Mouse (Mus musculus) retina, embryonic 14.5 days (tissue): Measurements from ENCODE around the gene Pde4d.

Source experiments
- DNase-seq: peaks from one replicate; pipeline ENCODE4 v3.0.0-alpha.2; 2015; ENCODE audit warnings: low spot score

The Pde4d gene

DNA sequence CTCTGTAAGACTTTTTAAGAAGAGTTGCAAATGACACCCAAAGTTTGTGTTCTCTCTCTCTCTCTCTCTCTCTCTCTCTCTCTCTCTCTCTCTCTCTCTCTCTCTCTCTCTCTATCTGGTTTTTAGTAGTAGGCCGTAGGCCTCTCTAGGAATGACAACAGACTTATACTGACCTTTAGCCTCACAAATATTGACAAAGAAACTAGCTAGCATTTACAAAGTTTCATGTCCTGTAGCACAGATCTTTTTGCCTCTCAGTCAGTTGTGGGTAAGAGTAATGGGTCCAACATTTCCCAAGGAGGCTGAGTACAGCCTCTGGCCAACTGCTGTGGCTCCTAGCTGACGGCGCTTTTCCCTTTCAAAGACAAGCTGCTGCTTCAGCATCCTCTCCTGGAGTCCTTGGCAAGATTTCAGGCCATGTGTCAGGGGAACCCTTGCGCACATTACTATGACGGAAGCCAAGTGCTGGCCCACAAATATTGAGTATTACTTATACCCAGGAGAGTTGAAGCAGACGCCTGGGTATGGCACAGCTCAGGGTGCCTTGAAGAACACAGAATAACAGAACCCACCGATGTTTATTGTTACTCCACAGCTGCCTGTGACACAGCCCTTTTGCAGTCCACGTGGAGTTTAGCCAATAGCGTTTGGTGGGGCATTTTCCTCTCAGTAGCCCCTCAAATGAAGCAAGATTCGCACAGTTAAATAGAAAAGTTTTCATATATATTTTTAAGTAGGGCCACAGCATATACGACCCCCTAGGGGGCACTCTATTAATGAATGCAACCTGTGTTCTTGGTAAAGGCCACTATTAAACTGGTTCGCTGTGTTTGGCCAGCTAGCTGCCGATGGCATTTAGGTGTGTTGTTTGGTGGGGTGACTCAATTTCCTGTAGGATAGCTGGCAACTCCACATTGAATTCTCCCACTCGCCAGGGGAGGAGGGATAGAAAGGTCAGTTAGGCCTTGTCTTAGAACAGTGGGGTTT lies 1450.0 kb downstream of the Pde4d start:
- no peak for DNase-seq

DNA sequence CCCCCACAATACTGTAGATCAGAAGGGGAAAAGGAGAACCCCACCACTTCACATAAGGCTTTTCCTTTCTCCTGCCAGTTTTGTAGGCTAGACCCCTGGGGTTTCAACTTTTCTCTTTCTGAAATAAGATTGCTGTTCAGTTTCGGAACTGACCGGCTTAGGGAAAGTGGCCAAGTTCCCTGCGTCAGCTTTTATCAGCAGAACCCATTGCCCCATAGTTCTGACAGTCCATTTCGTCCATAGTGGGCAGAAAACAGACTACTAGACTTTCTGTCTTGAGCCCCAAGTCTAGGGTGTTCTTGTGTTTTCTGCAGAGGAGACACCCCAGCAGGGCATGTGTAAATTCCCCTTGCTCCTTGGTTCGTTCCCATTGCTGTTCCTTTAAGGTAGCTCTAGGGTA lies 1452.1 kb downstream of the Pde4d start:
- DNase-seq = no peak

DNA sequence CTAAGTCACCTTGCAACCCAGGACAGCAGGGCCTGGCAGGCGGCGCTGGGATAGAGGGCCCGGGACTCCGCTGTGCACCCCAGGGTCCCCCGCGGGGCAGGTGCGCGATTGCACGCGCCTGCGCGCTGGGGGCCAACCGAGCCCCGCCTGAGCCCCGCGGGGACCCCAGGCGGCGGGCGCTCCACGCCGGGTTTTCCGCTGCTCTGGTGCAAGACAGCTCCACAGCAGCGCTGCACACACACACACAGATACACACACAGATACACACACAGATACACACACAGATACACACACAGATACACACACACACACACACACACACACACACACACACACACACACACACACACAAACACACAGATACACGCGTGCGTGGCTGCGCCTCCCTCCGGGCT lies 1452.7 kb downstream of the Pde4d start:
- peak; percentile 58 for DNase-seq

DNA sequence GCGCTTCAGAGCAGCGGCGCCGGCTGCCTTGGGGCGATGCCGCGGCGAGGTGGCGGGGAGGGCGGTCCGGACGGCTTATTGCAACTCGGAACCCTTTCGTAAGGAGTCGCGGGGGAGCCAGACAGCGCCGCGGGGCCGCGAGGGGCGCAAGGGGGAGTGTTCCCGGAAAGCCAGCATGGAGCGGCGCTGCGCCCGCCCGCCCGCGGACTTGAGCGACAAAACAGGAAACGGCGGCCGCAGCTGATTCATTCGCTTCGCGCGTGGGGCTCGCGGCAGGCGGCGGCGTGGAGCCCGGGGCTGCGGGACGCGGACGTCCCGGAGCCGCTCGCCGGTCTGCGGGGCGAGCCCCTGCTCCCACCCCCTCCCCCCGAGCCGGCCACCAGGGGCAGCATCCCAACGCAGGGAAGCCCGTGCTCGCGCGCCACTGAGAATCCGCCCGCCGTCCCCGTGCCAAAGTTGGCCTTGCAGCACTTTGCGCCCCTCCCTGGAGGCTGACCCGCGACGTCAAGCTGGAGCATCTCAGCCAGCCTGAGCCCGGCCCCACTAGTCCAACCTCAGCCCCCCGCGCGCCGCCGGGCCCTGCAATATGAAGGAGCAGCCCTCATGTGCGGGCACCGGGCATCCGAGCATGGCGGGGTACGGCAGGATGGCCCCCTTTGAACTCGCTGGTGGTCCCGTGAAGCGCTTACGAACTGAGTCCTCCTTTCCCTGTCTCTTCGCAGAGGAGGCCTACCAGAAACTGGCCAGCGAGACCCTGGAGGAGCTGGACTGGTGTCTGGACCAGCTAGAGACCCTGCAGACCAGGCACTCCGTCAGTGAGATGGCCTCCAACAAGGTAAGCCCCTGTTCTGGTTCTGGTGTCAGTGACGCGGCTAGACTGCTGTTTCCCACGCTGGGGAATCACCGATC lies 1453.4 kb downstream of the Pde4d start:
- DNase-seq = peak; percentile 76

- no peak for DNase-seq
Measured at GRCm38 (mm10) chr13:109903764-109904510, 1454.2 kb downstream of the Pde4d start.

DNA sequence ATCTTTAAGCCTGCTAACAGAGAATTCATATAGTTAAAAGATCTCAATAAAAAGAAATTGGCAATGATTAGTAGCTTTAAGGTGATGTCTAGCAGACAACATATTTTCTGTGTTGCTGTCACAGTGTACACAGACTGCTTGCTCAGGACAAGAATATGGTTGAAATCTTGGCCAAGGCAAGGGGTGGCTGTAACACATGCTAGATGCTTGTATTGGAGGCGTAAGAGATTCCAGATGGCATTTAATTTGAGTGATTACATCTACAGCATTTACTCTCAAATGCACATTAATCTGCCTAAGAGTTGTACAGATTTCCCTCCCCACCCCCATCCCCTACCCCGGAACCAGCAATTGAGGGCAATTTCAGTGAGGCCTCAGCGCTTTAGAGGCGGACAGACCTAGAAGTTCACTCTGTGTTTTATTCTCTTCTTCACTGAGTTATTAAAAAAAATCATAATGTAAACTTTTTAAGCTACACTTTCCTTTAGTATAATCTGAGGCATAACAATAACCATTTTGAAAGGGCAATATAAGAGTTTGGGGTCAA lies 1456.7 kb downstream of the Pde4d start:
- no peak for DNase-seq

- DNase-seq = peak; percentile 78
Measured at GRCm38 (mm10) chr13:109907634-109908033, 1457.9 kb downstream of the Pde4d start.

- no peak for DNase-seq
Measured at GRCm38 (mm10) chr13:109908386-109908785, 1458.6 kb downstream of the Pde4d start.

DNA sequence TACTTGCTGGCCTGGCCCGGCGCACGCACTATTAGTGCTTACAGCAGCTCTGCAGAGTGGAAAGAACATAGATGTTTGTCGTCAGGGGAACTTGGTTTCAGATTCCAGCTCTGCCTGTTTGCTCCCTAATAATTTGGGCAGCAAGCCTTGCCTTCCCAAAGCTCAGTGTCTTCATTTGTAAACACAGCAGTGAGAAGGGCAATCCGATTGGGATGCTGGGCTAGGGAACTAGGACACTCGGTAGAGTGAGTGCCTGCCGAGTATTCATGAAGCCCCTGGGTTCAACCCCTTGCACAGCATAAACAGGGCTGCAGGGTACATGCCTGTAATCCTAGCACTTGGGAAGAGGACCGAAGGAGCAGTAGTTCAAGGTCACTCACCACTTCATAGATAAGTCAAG lies 1459.4 kb downstream of the Pde4d start:
- DNase-seq = no peak

- DNase-seq = no peak
Measured at GRCm38 (mm10) chr13:109910915-109911314, 1461.2 kb downstream of the Pde4d start.

- no peak for DNase-seq
Measured at GRCm38 (mm10) chr13:109912635-109913034, 1462.9 kb downstream of the Pde4d start.

DNA sequence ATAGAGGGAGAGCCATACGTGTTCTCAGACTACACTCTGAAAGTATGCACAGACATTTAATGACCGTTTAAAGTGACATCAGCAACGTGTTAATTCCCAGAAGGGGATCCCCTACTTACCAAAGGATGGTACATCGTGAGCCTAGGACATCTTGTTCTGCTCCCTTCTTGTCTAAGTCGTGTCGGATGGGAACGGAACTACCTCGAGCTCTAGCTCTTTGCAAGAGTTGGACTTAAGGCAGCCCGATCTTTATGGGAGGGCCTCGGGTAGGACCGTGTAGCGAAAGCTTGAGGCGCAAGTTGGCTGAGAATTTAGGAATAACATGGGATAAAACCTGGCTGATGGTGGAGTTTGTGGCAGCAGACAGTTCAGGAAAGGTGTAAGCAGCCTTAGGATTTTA lies 1464.5 kb downstream of the Pde4d start:
- no peak for DNase-seq

DNA sequence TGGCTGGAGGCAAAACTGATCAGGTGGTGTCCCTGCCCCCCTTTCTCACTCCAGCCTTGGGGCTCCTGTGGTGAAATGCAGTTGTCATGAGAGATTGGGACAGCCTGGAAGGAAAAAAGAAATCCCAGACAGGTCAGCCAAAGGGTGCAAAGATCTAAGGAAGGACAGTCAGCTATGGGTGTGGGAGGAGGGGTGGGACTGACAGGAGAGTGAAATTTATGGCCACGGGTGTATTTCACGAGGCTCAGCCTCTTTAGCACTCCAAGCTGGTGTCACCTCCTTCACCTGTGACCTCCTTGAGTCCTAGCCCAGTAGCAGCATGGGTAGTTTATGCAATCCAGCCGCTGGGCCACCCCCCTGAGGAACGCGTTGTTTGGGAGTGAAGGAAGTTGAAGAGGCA lies 1465.1 kb downstream of the Pde4d start:
- DNase-seq = no peak

GRCm38 (mm10) chr13:109915501-109915900 lies 1465.8 kb downstream of the Pde4d start:
- DNase-seq = no peak

DNA sequence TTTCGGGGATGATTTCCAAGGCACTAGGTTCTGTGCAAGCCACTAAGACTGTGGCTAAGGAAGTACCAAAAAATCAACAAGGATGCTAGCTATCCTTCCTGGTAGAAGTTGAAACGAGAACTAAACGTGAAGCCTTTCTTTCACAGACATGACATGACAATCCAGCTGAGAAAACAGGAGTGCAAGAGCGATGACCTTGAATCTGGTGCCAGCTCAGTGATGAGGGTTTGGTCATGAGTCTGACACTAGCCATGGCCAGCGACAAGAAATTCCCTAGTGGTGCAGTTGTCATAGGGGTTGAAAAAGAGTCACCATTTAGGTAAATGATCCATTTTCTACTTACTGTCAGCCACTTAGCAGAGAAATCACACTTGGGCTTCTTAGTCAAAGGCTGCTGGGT lies 1466.2 kb downstream of the Pde4d start:
- DNase-seq = no peak

- DNase-seq = no peak
Measured at GRCm38 (mm10) chr13:109917551-109917950, 1467.8 kb downstream of the Pde4d start.

- no peak for DNase-seq
Measured at GRCm38 (mm10) chr13:109918631-109919030, 1468.9 kb downstream of the Pde4d start.

- DNase-seq = no peak
Measured at GRCm38 (mm10) chr13:109920256-109920655, 1470.5 kb downstream of the Pde4d start.

DNA sequence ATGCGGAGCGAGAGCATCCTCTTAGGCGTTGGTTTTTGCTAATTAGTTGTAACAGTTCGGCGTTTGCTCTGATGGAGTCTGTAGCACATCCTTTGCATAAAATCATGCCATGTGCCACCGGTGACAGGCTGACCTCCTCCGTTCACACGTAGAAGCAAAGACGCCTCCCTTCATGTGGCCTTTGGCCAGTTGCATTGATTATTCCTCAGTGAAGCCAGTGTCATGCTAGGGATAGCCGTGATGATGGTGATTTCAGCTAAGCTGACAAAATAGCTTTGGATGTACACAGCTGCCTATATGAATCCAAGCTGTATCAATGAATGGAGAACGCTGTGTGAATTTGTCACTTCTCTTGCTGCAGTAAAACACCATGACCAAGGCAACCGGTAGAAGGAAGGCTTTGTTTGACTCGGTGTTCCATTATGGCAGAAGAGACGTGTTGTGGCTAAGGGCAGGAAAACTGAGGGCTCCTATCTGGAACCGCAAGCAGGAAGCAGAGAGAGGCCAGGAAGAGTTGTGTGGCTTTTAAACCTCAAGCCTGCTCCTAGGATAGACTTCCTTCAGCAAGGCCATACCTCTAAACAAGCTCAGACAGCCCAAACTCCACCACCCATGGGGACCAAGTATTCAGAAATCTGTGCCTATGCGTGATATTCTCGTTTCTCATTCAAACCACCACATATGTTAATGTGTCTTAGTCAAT lies 1471.7 kb downstream of the Pde4d start:
- no peak for DNase-seq

DNA sequence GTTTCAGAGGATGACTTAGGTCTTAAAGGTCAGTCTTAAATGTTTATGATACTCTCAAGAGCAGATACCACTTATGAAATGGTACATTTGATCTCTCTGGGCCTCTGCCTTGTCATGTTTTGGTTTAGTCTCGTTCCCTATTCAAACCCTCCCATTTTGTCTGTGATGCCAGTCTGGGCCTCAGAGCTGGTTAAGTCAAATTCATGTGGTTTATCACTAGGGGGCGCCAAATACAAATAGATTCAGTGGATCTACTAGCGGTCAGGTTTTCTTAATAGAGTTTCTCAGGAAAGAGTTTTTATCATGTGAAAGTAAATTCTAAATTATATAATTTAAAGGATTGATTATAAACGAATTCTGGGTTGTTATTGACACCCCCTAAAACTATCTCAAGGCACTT lies 1472.5 kb downstream of the Pde4d start:
- DNase-seq = peak; percentile 91

GRCm38 (mm10) chr13:109922782-109923181 lies 1473.0 kb downstream of the Pde4d start:
- DNase-seq = no peak
